Mouse (Mus musculus): ENCODE results near the gene Fam162a. TPM values are rescaled to one million over a fixed set of nuclear protein-coding genes. Genes with fewer than 3 reads are reported as not detected.
"Not testable (repeated sequence)": the region's sequence is repeated elsewhere in the genome, so short reads cannot be mapped to it uniquely, and the experiment has no call there.

Fam162a gene
- polyA plus RNA-seq, 1 experiment from 2014 or later = 192 TPM

DNA sequence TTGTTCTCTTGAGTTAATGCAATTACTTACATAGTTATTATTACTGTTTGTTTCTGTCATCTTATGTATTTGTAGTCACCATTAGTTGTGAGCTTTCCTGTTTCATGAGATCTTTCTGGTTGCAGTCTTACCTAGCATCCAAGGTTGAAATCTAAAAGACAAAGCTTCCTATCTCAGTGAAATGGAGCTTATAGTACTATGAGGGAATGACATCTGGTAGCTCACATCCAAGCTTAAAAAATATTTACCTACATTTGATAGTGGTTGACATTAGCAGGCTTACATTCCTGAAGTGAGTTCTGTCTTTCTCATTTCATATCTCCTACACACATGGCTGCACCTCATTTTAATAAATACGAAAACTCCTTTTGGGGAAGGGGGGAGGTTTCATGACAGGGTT is 55.1 kb downstream of the Fam162a start:
- peaks cover 57% of the 10 kb centered on the region for H3K36me3 ChIP-seq (replicated peaks)

DNA sequence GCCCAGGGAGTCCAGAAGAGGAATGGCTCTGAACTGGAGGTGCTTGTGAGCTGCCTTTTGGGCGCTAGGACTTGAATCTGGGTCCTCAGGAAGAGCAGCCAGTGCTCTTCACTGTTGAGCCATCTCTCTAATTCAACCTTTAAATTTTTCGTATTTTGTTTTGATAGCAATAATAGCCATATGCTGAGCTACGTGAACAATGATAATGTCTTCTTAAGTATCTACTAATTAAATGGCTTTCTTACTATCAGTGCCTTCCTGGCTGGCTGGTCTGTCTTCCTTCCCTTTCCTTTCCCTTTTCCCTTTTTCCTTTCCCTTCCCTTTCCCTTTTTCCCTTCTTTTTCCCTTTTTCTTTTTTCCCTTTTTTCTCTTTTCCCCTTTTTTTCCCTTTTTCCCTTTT is 63.0 kb downstream of the Fam162a start:
- Histone ChIP-seq H3K36me3 (replicated peaks) (peaks cover 41% of the 10 kb centered on the region), H3K9ac (no peak overlapping the region), H3K27me3 (no peaks in the 10 kb centered on the region), H3K9me3 (replicated peaks) (no peaks in the 10 kb centered on the region), H3K4me2 (no peak overlapping the region), H3K27ac (replicated peaks) (no peak overlapping the region), H3K4me1 (replicated peaks) (no peaks in the 10 kb centered on the region), H3K4me3 (replicated peaks) (no peak overlapping the region)
- 92% methylated on average over 3 of the region's 3 CpGs for WGBS (ENCODE audit: insufficient replicate concordance)
- no peak for ATAC-seq (ENCODE audit: insufficient read depth)

More for the DNA sequence above, 55.1 kb downstream of the Fam162a start:
- Histone ChIP-seq H3K4me3 (replicated peaks) (no peak overlapping the region), H3K27me3 (no peaks in the 10 kb centered on the region), H3K9ac (no peak overlapping the region), H3K4me2 (no peak overlapping the region), H3K4me1 (replicated peaks) (no peaks in the 10 kb centered on the region), H3K9me3 (replicated peaks) (no peaks in the 10 kb centered on the region), H3K27ac (replicated peaks) (no peak overlapping the region)
- ATAC-seq (ENCODE audit: insufficient read depth) = no peak
- 71% methylated on average over 1 of the region's 1 CpGs for WGBS (ENCODE audit: insufficient replicate concordance)

DNA sequence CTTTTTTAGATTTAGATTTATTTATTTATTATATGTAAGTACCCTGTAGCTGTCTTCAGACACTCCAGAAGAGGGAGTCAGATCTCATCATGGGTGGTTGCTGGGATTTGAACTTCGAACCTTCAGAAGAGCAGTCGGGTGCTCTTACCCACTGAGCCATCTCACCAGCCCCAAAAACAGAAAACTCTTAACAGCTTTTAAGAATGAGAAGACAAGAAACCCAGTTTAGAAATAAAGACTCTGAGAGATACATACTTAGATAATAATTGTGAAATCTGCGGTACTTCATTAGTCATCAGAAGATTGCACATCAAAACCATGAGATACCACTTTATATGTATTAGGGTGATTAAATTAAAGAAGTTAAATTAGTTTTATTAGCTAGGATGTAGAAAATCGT is 72.5 kb downstream of the Fam162a start:
- H3K9ac ChIP-seq; H3K4me3 ChIP-seq (replicated peaks); ATAC-seq (ENCODE audit: insufficient read depth); H3K27ac ChIP-seq (replicated peaks); H3K9me3 ChIP-seq (replicated peaks); H3K4me2 ChIP-seq; H3K4me1 ChIP-seq (replicated peaks); H3K27me3 ChIP-seq: not testable (repeated sequence)
- 89% methylated on average over 4 of the region's 4 CpGs for WGBS (ENCODE audit: insufficient replicate concordance)
- peaks cover 20% of the 10 kb centered on the region for H3K36me3 ChIP-seq (replicated peaks)

Other genes starting within 250 kb of the Fam162a start
- 1.3 and 1.4 TPM in 2 replicates for gene Parp14, start 200.1 kb downstream of the Fam162a start, polyA plus RNA-seq (2015; fragmentation: Nextera tagmentation; extraction: Ambion mirVana)
- gene Parp9, start 133.1 kb downstream of the Fam162a start, polyA plus RNA-seq (2015; fragmentation: Nextera tagmentation; extraction: Ambion mirVana) = 9.0 and 9.5 TPM in 2 replicates
- gene Dtx3l, start 132.4 kb downstream of the Fam162a start, polyA plus RNA-seq (2015; fragmentation: Nextera tagmentation; extraction: Ambion mirVana) = 4.9 TPM in 2 replicates
- 32.6 and 32.9 TPM in 2 replicates for gene Kpna1, start 92.8 kb downstream of the Fam162a start, polyA plus RNA-seq (2015; fragmentation: Nextera tagmentation; extraction: Ambion mirVana)
- gene Wdr5b, start 30.4 kb downstream of the Fam162a start, polyA plus RNA-seq (2015; fragmentation: Nextera tagmentation; extraction: Ambion mirVana) = 2.3 and 2.5 TPM in 2 replicates
- 39.3 and 42.4 TPM in 2 replicates for gene Ccdc58, start 91 bp upstream of the Fam162a start, polyA plus RNA-seq (2015; fragmentation: Nextera tagmentation; extraction: Ambion mirVana)
- gene Csta1, start 59.6 kb upstream of the Fam162a start, polyA plus RNA-seq (2015; fragmentation: Nextera tagmentation; extraction: Ambion mirVana) = 0.03 TPM in 1 of 2 replicates, not detected in the other
- 56.4 and 66.8 TPM in 2 replicates for gene Stfa2l1, start 85.2 kb upstream of the Fam162a start, polyA plus RNA-seq (2015; fragmentation: Nextera tagmentation; extraction: Ambion mirVana)
- 193 and 234 TPM in 2 replicates for gene Gm5483, start 112.6 kb upstream of the Fam162a start, polyA plus RNA-seq (2015; fragmentation: Nextera tagmentation; extraction: Ambion mirVana)
- gene Gm5416, start 138.8 kb upstream of the Fam162a start, polyA plus RNA-seq (2015; fragmentation: Nextera tagmentation; extraction: Ambion mirVana) = 6.7 TPM in 2 replicates
- 14.7 and 17.8 TPM in 2 replicates for gene 2010005H15Rik, start 149.9 kb upstream of the Fam162a start, polyA plus RNA-seq (2015; fragmentation: Nextera tagmentation; extraction: Ambion mirVana)
- gene Stfa1, start 205.4 kb upstream of the Fam162a start, polyA plus RNA-seq (2015; fragmentation: Nextera tagmentation; extraction: Ambion mirVana) = 449 and 596 TPM in 2 replicates